Mouse (Mus musculus) embryonic facial prominence, embryonic 13.5 days (tissue): Measurements from ENCODE around the gene Mfsd2b. TPM values are rescaled to one million over a fixed set of nuclear protein-coding genes. Genes with fewer than 3 reads are reported as not detected.

Source experiments
- polyA plus RNA-seq: library from polyadenylated mRNA; unstranded; fragments of >200 nt; fragmentation: Nextera tagmentation; extraction: Ambion mirVana; gene quantifications from 2 replicates; pipeline ENCODE4 v1.2.1, GENCODE M21; 2015

Mfsd2b gene
- polyA plus RNA-seq, 1 experiment from 2014 or later = 1.8 TPM

Other genes starting within 250 kb of the Mfsd2b start
- 0.70 and 0.98 TPM in 2 replicates for gene Fam228a, start 135.9 kb downstream of the Mfsd2b start, polyA plus RNA-seq
- 5.3 and 6.1 TPM in 2 replicates for gene Pfn4, start 105.3 kb downstream of the Mfsd2b start, polyA plus RNA-seq
- 4.4 and 6.0 TPM in 2 replicates for gene Fam228b, start 105.1 kb downstream of the Mfsd2b start, polyA plus RNA-seq
- 263 and 290 TPM in 2 replicates for gene Sf3b6, start 56.8 kb downstream of the Mfsd2b start, polyA plus RNA-seq
- gene Fkbp1b, start 32.8 kb downstream of the Mfsd2b start, polyA plus RNA-seq = 12.6 and 14.0 TPM in 2 replicates
- 20.2 and 21.5 TPM in 2 replicates for gene Wdcp, start 31.1 kb downstream of the Mfsd2b start, polyA plus RNA-seq
- 22.0 and 28.6 TPM in 2 replicates for gene Ubxn2a, start 33.3 kb upstream of the Mfsd2b start, polyA plus RNA-seq
- 14.9 and 16.6 TPM in 2 replicates for gene Atad2b, start 43.0 kb upstream of the Mfsd2b start, polyA plus RNA-seq